Mouse (Mus musculus) hindbrain, embryonic 12.5 days (tissue): ENCODE measurements at regions not wholly inside any gene's neighbourhood (a gene's known extent, or its start where the extent isn't known, plus 50 kb on each side); places are given as distances from the start of the nearest gene placed in this dataset.

Experiments used
- ATAC-seq: fragments of 200-750 bp; cut with Nextera tagmentation; 2 replicates; pipeline ENCODE4 v1.8.0; 2017; ENCODE audit warnings: moderate TSS enrichment; ENCODE audit not compliant: low FRiP score
- H3K27ac ChIP-seq: fragments of 300-500 bp; sonication (generic); 2 replicates; pipeline ENCODE4 v1.5.1; 2016; ENCODE audit warnings: mild to moderate bottlenecking
- H3K27me3 ChIP-seq: fragments of 300-500 bp; sonication (generic); 2 replicates; pipeline ENCODE4 v1.6.1; 2016; ENCODE audit warnings: mild to moderate bottlenecking
- H3K36me3 ChIP-seq: fragments of 300-500 bp; sonication (generic); 2 replicates; pipeline ENCODE4 v1.6.1; 2016; ENCODE audit warnings: mild to moderate bottlenecking
- H3K4me1 ChIP-seq: fragments of 300-500 bp; sonication (generic); 2 replicates; pipeline ENCODE4 v1.6.1; 2016
- H3K4me2 ChIP-seq: fragments of 300-500 bp; sonication (generic); replicated peaks from 2 replicates; pipeline ENCODE4 v1.6.1; 2016; ENCODE audit warnings: mild to moderate bottlenecking
- H3K4me3 ChIP-seq: fragments of 300-500 bp; sonication (generic); 2 replicates; pipeline ENCODE4 v1.5.1; 2016; ENCODE audit warnings: mild to moderate bottlenecking
- H3K9ac ChIP-seq: fragments of 300-500 bp; sonication (generic); 2 replicates; pipeline ENCODE4 v1.6.1; 2016; ENCODE audit warnings: mild to moderate bottlenecking, moderate library complexity
- H3K9me3 ChIP-seq: fragments of 300-500 bp; sonication (generic); replicated peaks from 2 replicates; pipeline ENCODE4 v1.6.1; 2016; ENCODE audit warnings: mild to moderate bottlenecking
- WGBS: fragments of 180-500 bp; shearing (Covaris S2); methylation state at CpG from one replicate; pipeline ENCODE4 v1.1.7; 2016; 5-methylcytosine and 5-hydroxymethylcytosine counted together

DNA sequence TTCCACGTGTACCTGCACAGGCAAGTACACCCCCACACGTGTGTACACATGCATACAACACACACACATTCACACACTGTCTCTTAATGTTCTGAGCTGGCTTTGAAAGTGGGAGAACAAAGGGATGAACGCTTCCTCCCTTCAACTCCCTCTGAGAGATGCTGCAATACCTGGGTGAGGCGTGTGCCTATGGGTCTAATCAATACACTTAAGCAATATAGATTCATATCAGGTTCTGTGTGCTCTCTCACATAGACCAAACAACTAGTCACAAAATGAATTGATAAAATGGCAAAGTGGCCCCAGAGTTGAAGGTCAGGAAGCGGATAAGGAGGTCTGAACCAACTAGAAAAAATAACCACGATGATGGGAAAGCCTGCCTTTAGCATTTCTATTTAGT is 116.1 kb upstream of the Plcz1 start:
- no peaks in the 10 kb centered on the region for H3K4me1 ChIP-seq
- no peak for ATAC-seq
- H3K9ac ChIP-seq: no peak overlapping the region
- no peak overlapping the region for H3K4me3 ChIP-seq
- H3K4me2 ChIP-seq: no peak overlapping the region
- 82% methylated on average over 6 of the region's 6 CpGs for WGBS
- no peaks in the 10 kb centered on the region for H3K27me3 ChIP-seq
- H3K9me3 ChIP-seq: no peaks in the 10 kb centered on the region
- no peaks in the 10 kb centered on the region for H3K36me3 ChIP-seq
- H3K27ac ChIP-seq: no peak overlapping the region

DNA sequence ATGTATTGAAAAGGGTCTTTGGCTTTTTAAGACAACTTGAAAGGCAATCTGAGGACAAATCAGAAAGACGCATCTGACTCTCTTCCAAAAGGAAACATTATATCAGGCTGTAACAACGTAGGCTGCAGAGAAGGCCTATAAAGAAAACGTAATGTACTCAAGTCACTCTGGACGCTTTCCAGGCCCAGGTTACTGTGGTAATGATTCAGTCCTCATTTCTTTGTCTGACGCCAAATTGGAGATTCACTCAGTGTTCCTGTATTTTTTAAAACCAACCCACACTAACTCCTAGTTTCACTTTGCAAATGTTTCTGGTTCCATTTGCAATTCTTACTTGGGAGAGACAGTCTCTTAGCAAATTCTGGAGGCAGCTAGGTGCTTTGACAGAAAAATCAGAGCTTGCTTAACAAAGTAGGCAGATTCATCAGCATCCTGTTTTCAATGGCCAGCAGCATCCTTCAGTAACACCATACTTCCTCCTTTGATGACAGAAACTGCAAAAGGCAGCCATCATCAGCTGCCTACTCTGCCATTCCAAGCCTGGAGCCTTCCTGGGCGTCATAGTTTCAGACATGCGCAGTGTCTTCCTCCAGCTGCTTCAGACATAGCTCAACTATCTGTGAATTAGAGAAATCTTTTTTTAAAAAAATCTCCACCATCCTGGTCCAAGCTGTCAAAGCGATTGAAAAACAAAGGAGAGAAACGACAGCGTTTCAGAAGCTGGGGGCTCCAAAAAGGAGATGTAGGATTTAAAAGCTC is 111.3 kb upstream of the Plcz1 start:
- no peaks in the 10 kb centered on the region for H3K36me3 ChIP-seq
- WGBS: 81% methylated on average over 10 of the region's 10 CpGs
- no peaks in the 10 kb centered on the region for H3K27me3 ChIP-seq
- ATAC-seq: no peak
- no peaks in the 10 kb centered on the region; the same call in 1 of the 2 replicates for H3K4me1 ChIP-seq
- no peak overlapping the region for H3K4me3 ChIP-seq
- no peak overlapping the region for H3K27ac ChIP-seq
- no peaks in the 10 kb centered on the region for H3K9me3 ChIP-seq
- no peak overlapping the region for H3K9ac ChIP-seq
- no peak overlapping the region for H3K4me2 ChIP-seq

DNA sequence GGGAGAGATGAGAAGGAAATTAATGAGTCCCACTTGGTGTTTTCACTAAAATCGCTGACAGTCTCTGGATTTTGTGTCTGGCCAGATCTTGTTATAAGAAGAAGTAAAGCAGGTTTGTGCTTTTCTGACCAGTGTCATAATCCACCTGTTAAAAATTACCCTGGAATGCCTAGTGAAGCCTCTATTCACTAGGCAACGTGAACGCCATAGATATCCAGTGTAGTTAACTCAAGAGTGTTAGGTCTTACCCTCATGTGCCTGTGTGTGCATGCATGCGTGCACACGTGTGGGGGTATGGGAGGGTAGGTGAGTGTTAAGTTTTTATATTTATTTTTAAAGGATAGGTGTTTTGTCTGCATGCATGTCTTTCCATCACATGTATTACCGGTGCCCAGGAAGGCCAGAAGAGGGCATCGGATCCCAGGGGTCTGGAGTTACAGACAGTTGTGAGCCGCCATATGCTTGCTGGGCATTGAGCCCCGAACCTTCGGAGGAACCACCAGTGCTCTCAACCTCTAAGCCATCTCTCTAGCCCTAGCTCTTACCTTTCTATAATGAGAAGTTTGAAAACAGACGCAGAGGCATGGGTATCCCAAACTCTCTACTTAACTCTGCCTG is 107.5 kb upstream of the Plcz1 start:
- no peak for ATAC-seq
- H3K9ac ChIP-seq: no peak overlapping the region
- H3K27ac ChIP-seq: no peak overlapping the region
- H3K27me3 ChIP-seq: no peaks in the 10 kb centered on the region
- H3K9me3 ChIP-seq: no peaks in the 10 kb centered on the region
- H3K4me2 ChIP-seq: no peak overlapping the region
- H3K36me3 ChIP-seq: no peaks in the 10 kb centered on the region
- WGBS: 84% methylated on average over 11 of the region's 11 CpGs
- no peak overlapping the region for H3K4me3 ChIP-seq
- H3K4me1 ChIP-seq: no peaks in the 10 kb centered on the region; the same call in 1 of the 2 replicates

DNA sequence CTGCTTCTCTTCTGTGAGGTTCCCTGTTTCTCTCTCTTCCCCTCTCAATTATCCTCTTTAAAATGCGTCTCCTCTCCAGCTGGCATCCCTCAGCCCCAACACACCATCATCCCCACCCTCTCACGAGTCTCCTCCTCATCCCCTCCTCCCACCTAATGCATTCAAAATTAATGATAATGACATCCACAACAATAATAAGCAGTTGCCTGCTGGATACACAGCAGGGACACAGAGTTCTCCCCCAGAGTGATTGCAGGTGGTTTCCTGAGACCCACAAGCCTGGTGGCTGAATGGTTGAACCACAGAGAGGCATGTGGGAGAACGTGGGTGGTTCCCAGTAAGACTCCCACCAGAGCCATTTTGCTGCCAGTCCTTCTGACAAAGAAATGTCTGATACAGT is 106.9 kb upstream of the Plcz1 start:
- H3K27ac ChIP-seq: no peak overlapping the region
- no peaks in the 10 kb centered on the region for H3K36me3 ChIP-seq
- no peaks in the 10 kb centered on the region for H3K9me3 ChIP-seq
- H3K4me3 ChIP-seq: no peak overlapping the region
- no peak overlapping the region for H3K4me2 ChIP-seq
- WGBS: 43% methylated on average over 3 of the region's 3 CpGs
- H3K27me3 ChIP-seq: no peaks in the 10 kb centered on the region
- H3K4me1 ChIP-seq: no peaks in the 10 kb centered on the region; the same call in 1 of the 2 replicates
- ATAC-seq: peak; percentile 71
- no peak overlapping the region for H3K9ac ChIP-seq

DNA sequence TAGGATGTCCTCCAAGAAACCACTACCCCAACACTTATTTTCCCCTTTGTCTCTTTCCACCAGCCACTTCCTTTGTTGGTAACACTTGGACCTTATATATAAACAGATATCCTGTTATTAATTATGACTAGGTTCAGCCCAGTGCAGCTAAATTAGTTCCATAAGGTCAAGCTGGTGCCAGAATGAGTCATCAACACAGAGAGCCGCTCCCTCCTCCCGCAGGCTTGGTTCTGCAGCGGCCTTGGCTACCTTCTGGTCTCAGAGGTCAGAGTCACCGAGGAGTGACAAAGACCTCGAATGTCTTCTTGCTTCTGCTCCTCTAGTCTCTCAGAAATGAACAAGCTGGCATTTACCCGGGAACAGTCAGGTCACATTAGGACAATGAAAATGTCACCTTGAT is 106.5 kb upstream of the Plcz1 start:
- H3K4me1 ChIP-seq: no peaks in the 10 kb centered on the region; the same call in 1 of the 2 replicates
- H3K4me3 ChIP-seq: no peak overlapping the region
- H3K9ac ChIP-seq: no peak overlapping the region
- no peaks in the 10 kb centered on the region for H3K36me3 ChIP-seq
- H3K4me2 ChIP-seq: no peak overlapping the region
- ATAC-seq: 0 out of 2 replicates have a peak, but pooled peaks have one; percentile 4
- 55% methylated on average over 6 of the region's 6 CpGs for WGBS
- no peaks in the 10 kb centered on the region for H3K9me3 ChIP-seq
- H3K27me3 ChIP-seq: no peaks in the 10 kb centered on the region
- no peak overlapping the region for H3K27ac ChIP-seq

DNA sequence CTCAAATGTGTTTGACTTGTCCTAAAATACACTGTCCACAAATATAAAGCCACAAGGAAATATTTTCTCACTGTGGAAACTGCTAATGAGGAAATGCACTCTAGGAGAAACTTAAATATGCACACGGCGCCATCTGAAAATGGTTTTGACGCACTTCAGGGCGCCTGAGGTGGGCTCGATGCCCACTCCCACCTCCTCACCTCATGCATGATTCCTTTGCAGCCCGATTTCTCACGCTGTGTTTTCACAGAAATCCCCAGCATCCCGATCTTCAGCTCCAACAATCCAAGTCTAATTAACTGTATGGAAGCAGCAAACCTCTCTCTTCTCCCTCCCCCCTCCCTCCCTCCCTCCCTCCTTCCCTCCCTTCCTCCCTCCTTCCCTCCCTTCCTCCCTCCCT is 92.5 kb upstream of the Plcz1 start:
- H3K4me1 ChIP-seq: no peaks in the 10 kb centered on the region
- no peaks in the 10 kb centered on the region for H3K9me3 ChIP-seq
- H3K27me3 ChIP-seq: no peaks in the 10 kb centered on the region
- no peak overlapping the region for H3K9ac ChIP-seq
- H3K27ac ChIP-seq: no peak overlapping the region
- ATAC-seq: no peak
- 86% methylated on average over 8 of the region's 8 CpGs for WGBS
- no peaks in the 10 kb centered on the region for H3K36me3 ChIP-seq
- H3K4me2 ChIP-seq: no peak overlapping the region
- H3K4me3 ChIP-seq: no peak overlapping the region

DNA sequence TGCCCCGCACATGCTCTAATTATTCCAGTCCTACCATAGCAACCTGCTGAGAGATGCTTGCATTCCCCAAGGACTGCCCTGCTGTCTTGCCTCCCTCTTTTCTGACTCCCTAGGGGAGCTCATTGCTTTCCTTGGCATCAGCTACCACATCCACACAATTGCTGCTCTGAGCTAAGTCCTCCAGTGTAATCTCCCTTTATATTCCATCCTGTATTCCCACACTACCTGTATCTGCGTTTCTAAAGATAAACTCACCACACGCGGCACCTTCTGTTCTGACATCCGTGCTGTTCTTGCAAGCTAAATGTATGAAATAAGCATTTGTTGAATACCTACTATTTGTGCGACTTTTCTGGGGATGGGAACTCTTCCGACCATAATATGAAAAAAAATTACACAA is 85.4 kb upstream of the Plcz1 start:
- H3K9me3 ChIP-seq: 0 out of 2 replicates have a peak, but pooled peaks cover 9% of the 10 kb centered on the region
- no peak overlapping the region for H3K9ac ChIP-seq
- no peaks in the 10 kb centered on the region for H3K4me1 ChIP-seq
- ATAC-seq: no peak
- no peaks in the 10 kb centered on the region for H3K27me3 ChIP-seq
- no peak overlapping the region for H3K4me2 ChIP-seq
- no peak overlapping the region for H3K4me3 ChIP-seq
- H3K27ac ChIP-seq: no peak overlapping the region
- H3K36me3 ChIP-seq: no peaks in the 10 kb centered on the region
- 89% methylated on average over 7 of the region's 7 CpGs for WGBS

DNA sequence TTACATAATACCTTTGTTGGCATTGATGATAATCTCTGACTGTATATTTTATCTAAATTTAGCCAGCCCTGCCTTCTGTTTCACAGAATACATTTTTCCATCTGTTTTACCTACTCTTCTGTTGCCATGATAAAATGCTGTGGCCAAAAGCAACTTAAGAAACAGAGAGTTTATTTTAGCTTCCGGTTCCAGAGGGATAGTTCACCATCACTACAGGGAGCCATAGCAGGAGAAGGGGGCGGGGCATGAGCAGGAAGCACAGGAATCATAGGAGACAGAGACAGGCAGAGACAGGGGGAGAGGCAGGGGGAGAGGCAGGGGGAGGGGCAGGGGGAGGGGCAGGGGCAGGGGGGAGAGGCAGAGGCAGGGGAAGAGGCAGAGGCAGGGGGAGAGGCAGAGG is 72.8 kb upstream of the Plcz1 start:
- no peak for ATAC-seq
- 81% methylated on average over 2 of the region's 2 CpGs for WGBS
- Histone ChIP-seq H3K9me3 (no peaks in the 10 kb centered on the region), H3K27me3 (no peaks in the 10 kb centered on the region), H3K4me3 (no peak overlapping the region), H3K4me2 (no peak overlapping the region), H3K4me1 (no peaks in the 10 kb centered on the region), H3K36me3 (no peaks in the 10 kb centered on the region), H3K9ac (no peak overlapping the region), H3K27ac (no peak overlapping the region)

DNA sequence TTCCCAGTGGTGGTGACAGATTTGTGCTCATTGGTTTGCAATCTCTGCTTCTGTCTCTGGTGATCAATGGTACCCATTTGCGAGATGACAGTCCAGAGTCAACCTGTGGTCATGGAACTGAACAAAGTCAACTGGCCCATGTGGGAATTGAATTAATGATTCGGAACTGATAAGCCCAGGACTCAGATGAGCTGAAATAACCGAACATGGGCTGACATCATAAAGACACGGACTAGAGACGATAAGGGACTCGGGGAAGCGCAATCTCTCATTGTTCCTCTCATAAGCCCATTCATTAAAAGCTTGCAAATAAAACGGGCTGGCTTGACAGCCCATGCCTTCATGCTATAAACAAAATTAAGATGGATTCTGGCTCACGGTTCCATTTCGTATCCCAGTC is 70.8 kb upstream of the Plcz1 start:
- Histone ChIP-seq H3K36me3 (no peaks in the 10 kb centered on the region), H3K4me1 (no peaks in the 10 kb centered on the region), H3K4me2 (no peak overlapping the region), H3K27ac (no peak overlapping the region), H3K27me3 (no peaks in the 10 kb centered on the region), H3K9ac (no peak overlapping the region), H3K4me3 (no peak overlapping the region), H3K9me3 (no peaks in the 10 kb centered on the region)
- peak; percentile 61; the same call in 1 of the 2 replicates for ATAC-seq
- 78% methylated on average over 10 of the region's 10 CpGs for WGBS

DNA sequence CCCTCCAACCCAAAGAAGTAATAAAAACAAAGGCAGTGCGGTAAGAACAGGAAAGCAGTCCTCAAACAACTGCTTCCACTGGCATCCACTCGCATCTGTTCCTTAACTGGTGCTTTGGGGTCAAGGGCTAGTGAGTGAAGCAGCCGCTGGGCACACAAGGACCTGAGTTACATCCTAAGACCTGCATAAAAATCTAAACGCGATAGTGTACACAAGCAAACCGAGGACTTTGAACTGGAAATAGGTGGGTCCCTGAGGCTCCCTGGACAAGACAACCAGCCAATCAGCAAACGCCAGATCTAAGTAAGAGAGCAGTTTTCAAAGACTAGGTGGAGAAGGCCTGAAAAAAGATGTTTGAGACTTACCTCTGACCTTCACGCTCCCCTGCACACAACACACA is 66.8 kb upstream of the Plcz1 start:
- Histone ChIP-seq H3K4me1 (no peaks in the 10 kb centered on the region), H3K27ac (no peak overlapping the region), H3K27me3 (no peaks in the 10 kb centered on the region), H3K4me3 (no peak overlapping the region), H3K9ac (no peak overlapping the region), H3K9me3 (no peaks in the 10 kb centered on the region), H3K36me3 (no peaks in the 10 kb centered on the region), H3K4me2 (no peak overlapping the region)
- 67% methylated on average over 8 of the region's 8 CpGs for WGBS
- no peak for ATAC-seq

DNA sequence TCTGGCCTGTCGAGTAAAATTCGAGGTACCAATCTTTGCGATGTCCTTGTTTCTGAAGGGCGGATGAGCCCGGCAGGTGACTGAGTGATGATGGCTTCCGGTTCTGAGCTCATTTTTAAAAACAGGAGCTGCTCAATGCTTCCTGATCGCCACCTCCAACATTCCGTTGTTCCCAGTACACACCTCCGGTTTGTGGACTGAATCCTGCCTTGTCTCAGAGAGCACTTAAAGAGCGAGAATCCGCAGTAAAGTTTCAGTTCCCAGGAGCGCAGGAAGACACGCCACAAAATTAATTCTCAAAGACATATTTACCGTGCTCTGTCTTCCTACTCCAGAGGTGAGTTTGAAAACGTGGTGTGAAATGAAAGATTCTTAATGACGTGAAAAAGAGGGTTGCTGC is 66.4 kb upstream of the Plcz1 start:
- no peak overlapping the region for H3K4me3 ChIP-seq
- WGBS: 85% methylated on average over 16 of the region's 16 CpGs
- H3K27ac ChIP-seq: no peak overlapping the region
- H3K9me3 ChIP-seq: no peaks in the 10 kb centered on the region
- H3K4me2 ChIP-seq: no peak overlapping the region
- H3K36me3 ChIP-seq: no peaks in the 10 kb centered on the region
- no peak overlapping the region for H3K9ac ChIP-seq
- ATAC-seq: no peak
- no peaks in the 10 kb centered on the region for H3K27me3 ChIP-seq
- no peaks in the 10 kb centered on the region for H3K4me1 ChIP-seq

DNA sequence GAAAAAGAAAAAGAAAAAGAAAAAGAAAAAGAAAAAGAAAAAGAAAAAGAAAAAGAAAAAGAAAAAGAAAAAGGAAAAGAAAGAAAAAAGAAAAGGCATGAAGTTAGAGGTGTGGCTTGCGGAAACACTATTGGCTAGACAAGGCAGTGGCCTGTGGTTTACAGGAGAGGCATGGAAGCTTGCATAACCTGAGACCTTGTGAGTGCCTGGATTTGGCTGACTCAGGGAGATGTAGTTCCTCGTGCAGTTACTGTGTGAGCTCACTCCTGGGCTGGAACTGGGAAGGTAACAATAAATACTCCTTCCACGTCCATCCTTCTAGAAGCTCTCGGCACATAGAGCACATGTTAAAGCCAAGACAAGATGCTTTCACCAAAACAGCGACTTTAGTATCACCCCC is 64.9 kb upstream of the Plcz1 start:
- no peak overlapping the region for H3K27ac ChIP-seq
- no peak overlapping the region for H3K4me3 ChIP-seq
- no peak for ATAC-seq
- H3K4me1 ChIP-seq: no peaks in the 10 kb centered on the region
- H3K36me3 ChIP-seq: no peaks in the 10 kb centered on the region
- H3K9me3 ChIP-seq: no peaks in the 10 kb centered on the region
- H3K27me3 ChIP-seq: no peaks in the 10 kb centered on the region
- no peak overlapping the region for H3K4me2 ChIP-seq
- H3K9ac ChIP-seq: no peak overlapping the region
- WGBS: 91% methylated on average over 5 of the region's 5 CpGs

DNA sequence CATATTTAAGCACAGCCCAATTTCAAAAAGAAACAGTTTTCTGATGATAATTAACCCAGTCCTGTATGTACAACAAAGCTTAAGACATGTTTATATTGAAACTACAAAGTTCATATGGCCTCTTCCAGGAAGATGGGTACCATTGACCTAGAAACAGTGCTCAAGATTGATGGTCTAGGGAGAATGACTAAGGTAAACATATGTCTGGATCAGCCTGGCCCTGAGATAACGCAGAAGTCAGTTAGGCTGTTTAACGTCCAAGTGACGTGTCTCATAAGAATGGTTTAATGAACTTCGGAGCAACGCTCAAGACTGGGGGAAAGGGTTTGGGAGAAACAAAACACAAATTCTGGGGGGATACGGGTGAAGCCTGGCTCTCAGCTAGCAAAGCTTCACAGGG is 60.8 kb upstream of the Plcz1 start:
- no peaks in the 10 kb centered on the region for H3K9me3 ChIP-seq
- 82% methylated on average over 6 of the region's 6 CpGs for WGBS

More for the DNA sequence above, 60.8 kb upstream of the Plcz1 start:
- no peak overlapping the region for H3K9ac ChIP-seq
- H3K4me2 ChIP-seq: no peak overlapping the region
- H3K4me1 ChIP-seq: no peaks in the 10 kb centered on the region
- ATAC-seq: no peak
- no peaks in the 10 kb centered on the region for H3K27me3 ChIP-seq
- H3K27ac ChIP-seq: no peak overlapping the region
- H3K36me3 ChIP-seq: no peaks in the 10 kb centered on the region
- H3K4me3 ChIP-seq: no peak overlapping the region
